Mouse (Mus musculus) left cerebral cortex, adult 2 months (tissue): ENCODE measurements around the gene Cdc42bpa. TPM values are rescaled to one million over a fixed set of nuclear protein-coding genes. Genes with fewer than 3 reads are reported as not detected.

ENCODE experiments used
- DNase-seq, 2 experiments: peaks; one replicate each; pipeline ENCODE4 v3.0.0; 2021 to 2022; ENCODE audit warnings: low spot score in 2 of 2, mixed read lengths in 1 of 2; ENCODE audit errors: extremely low spot score in 1 of 2
- H3K27ac ChIP-seq: fragments of 200-600 bp; 2 replicates; pipeline ENCODE4 v1.8.1; 2022
- H3K4me3 ChIP-seq: fragments of 200-600 bp; 2 replicates; pipeline ENCODE4 v1.8.1; 2022
- CTCF ChIP-seq: fragments of 200-600 bp; IDR thresholded peaks from 2 replicates; pipeline ENCODE4 v1.8.1; 2022; ENCODE audit warnings: antibody characterized with exemption, mild to moderate bottlenecking, moderate library complexity
- intact Hi-C: fragments of 180-260 bp; cut with DNase I; formaldehyde crosslinking; loops from one replicate; pipeline ENCODE4 v1.15.1; 2025
- total RNA-seq, 2 experiments: library from RNA; stranded (reverse); gene quantifications; 2 replicates each; pipeline ENCODE4 v1.2.3; 2021

Gene Cdc42bpa
- total RNA-seq, 2 experiments from 2014 or later = 261 TPM

- no peak overlapping the region for H3K27ac ChIP-seq
- intact Hi-C loops = no loop called here
- no peak for TF ChIP-seq CTCF
- DNase-seq = no peak
- no peak overlapping the region for H3K4me3 ChIP-seq
Observed at GRCm38 (mm10) chr1:180098426-180098825, 138.2 kb downstream of the Cdc42bpa start.

GRCm38 (mm10) chr1:180104567-180104966 is 144.3 kb downstream of the Cdc42bpa start:
- no peak for TF ChIP-seq CTCF
- peak; percentile 25 to 28 for DNase-seq
- Histone ChIP-seq H3K27ac (peak overlapping the region; percentile 55), H3K4me3 (no peak overlapping the region)
- intact Hi-C loops = loop anchor here (10.0 kb wide), 1 partner anchor 140 kb away; the partner anchor contains the start of gene Cdc42bpa

- Histone ChIP-seq H3K27ac (no peak overlapping the region), H3K4me3 (no peak overlapping the region)
- DNase-seq = no peak
- intact Hi-C loops = loop anchor here (10.0 kb wide), 1 partner anchor 144 kb away; the partner anchor contains the start of gene Cdc42bpa
- TF ChIP-seq CTCF = no peak
Observed at GRCm38 (mm10) chr1:180109050-180109449, 148.8 kb downstream of the Cdc42bpa start.

GRCm38 (mm10) chr1:180116525-180116924 is 156.3 kb downstream of the Cdc42bpa start:
- intact Hi-C loops = no loop called here
- TF ChIP-seq CTCF = peak; percentile 48
- no peak overlapping the region for H3K27ac ChIP-seq
- no peak for DNase-seq
- H3K4me3 ChIP-seq = no peak overlapping the region

- no peak for DNase-seq
- Histone ChIP-seq H3K4me3 (no peak overlapping the region), H3K27ac (no peak overlapping the region)
- TF ChIP-seq CTCF = no peak
- intact Hi-C loops = no loop called here
Observed at GRCm38 (mm10) chr1:180118233-180118632, 158.0 kb downstream of the Cdc42bpa start.

DNA sequence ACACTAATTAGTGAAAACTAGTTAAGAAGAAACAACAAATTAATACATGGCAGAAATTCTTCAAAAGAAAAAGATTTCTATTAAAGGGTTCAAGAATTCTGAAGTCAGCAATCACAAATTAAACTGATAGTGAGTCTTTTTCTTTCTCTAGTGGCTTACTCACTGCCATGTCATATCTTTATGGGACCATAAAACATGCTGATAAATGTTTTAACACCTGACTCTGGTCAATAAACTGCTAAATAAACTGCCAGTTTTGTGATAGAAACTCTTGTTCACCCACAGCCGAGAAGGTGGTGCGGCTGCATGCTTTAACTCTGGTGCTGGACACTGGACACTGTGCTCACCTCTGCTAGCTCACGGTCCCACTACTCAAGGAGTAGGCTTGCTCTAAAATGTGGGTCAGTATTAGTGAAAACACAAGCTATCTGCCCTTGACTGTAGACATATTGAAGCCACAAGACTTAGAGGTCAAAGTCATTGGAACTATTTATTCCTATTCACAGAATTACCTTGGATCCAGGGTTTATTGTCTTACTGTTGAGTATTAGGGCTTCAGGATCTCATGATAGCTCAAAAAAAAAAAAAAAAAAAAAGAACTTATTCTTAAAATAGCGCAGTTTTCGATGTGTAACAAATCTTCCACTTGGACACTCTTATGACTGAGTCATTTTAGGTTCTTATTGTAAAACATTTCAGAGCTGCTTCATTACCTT is 168.0 kb downstream of the Cdc42bpa start:
- TF ChIP-seq CTCF = no peak
- no peak overlapping the region for H3K4me3 ChIP-seq
- no peak for DNase-seq
- intact Hi-C loops = no loop called here
- H3K27ac ChIP-seq = no peak overlapping the region

DNA sequence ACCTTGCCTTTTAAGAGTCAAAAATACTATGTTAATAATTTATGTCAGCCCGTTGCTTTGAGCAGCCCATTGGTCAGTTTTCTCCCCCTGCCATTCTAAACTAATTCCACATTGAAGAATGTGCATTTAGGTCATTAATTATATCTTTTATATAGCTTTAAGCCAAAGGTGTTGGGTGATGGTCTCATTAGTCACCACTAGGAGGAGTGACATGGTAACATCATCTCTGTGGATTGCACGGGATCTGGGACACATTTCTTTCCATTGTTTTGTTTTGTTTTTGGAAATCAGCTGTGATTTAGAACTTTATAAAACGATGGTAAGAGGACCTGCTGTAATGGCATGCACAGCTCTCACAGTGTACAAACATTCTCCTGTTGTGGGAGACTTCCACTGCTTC is 171.1 kb downstream of the Cdc42bpa start:
- TF ChIP-seq CTCF = peak; percentile 27
- no peak overlapping the region for H3K4me3 ChIP-seq
- H3K27ac ChIP-seq = no peak overlapping the region
- DNase-seq = no peak
- intact Hi-C loops = no loop called here

DNA sequence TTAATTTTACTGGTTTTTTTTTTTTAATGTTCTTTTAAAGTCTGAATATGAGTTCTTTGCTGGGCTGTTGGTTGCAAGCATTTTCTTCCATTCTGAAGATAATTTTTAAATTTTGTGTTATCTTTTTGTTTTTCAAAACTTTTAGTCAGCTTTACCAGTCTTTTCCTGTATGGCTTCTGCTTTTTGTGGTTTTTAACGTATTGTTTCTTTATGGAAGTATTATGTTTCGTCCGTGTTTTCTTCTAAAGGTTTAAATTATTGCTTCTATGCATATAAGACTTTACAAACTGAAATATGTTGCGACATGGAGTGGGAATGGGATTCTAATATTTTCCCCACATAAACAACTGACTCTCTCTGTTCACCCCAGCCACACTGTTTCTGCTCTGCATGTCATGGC is 171.9 kb downstream of the Cdc42bpa start:
- intact Hi-C loops = no loop called here
- Histone ChIP-seq H3K4me3 (no peak overlapping the region), H3K27ac (no peak overlapping the region)
- no peak for DNase-seq
- TF ChIP-seq CTCF = no peak

DNA sequence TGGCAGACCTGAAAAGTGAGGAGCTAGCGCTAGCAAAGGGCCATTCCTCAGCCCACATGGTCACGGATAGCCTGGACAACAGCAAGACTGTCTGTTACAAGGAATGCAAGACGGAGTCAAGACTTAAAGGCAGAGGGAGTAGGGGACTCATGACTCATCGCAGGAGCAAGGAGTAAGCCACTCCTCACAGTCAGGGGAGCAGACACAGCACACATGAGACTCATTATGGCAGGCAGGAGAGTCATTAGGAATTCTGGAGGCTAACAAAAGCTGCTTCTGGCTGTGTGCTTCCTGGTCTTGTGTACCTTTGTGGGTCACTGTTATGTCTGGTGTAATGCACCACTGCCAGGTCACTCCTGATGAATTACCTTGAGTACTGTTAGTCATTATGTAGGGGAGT is 178.9 kb downstream of the Cdc42bpa start:
- H3K27ac ChIP-seq = no peak overlapping the region
- intact Hi-C loops = no loop called here
- no peak overlapping the region for H3K4me3 ChIP-seq
- no peak for TF ChIP-seq CTCF
- DNase-seq = no peak

DNA sequence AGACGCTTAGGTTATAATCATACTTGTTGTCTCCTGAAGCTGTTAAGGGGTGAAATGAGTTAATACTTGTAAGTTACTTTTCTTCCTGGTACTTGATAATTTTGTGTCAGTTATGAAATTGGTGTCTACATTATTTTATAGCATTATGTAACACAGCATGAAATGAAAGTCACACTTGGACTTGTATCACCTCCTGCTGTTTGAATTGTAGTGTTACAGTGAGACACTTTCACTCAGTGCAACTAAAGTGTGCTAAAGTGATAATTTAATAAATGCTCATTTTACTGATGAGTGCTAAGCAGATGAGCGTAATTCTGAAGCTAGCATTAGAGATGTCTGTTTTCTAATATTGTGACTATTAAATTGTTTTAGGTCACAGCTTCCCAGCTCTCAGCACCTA is 180.7 kb downstream of the Cdc42bpa start:
- H3K27ac ChIP-seq = no peak overlapping the region; the same call in 1 of the 2 replicates
- intact Hi-C loops = loop anchor here (2.0 kb wide), 1 partner anchor 282 kb away; no protein-coding TSS in a partner anchor
- no peak for DNase-seq
- no peak overlapping the region for H3K4me3 ChIP-seq
- TF ChIP-seq CTCF = peak; percentile 50

- intact Hi-C loops = no loop called here
- TF ChIP-seq CTCF = no peak
- Histone ChIP-seq H3K4me3 (no peak overlapping the region), H3K27ac (no peak overlapping the region)
- DNase-seq = no peak
Observed at GRCm38 (mm10) chr1:180148036-180148435, 187.8 kb downstream of the Cdc42bpa start.

- DNase-seq = no peak
- intact Hi-C loops = no loop called here
- H3K27ac ChIP-seq = no peak overlapping the region
- no peak for TF ChIP-seq CTCF
- H3K4me3 ChIP-seq = no peak overlapping the region
Observed at GRCm38 (mm10) chr1:180148563-180148962, 188.3 kb downstream of the Cdc42bpa start.

DNA sequence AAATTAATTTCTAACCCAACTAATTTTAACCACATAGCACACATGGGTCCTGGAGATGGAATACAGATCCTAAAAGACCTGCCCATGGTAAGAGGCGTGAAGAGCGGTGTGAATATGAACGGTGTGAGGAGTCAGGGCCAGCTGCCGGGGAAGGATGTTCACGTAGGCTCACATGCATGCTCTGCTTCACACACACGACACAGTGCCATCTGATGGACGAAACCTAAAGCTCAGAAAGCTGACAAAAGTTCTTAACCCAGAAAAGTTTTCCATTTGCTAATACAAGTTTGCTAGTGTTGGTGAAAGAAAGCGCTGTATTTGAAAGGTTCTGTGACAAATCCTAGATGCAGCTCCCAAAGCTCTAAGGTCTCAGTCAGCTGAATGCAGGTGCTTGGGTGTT is 190.9 kb downstream of the Cdc42bpa start:
- no peak; the same call in 1 of the 2 replicates for TF ChIP-seq CTCF
- intact Hi-C loops = no loop called here
- Histone ChIP-seq H3K27ac (no peak overlapping the region), H3K4me3 (no peak overlapping the region)
- no peak for DNase-seq
